Mouse (Mus musculus) common myeloid progenitor, adult 5-6 weeks (primary cell): ENCODE measurements around the gene Jag2. TPM values are rescaled to one million over a fixed set of nuclear protein-coding genes. Genes with fewer than 3 reads are reported as not detected.

ENCODE experiments used
- ATAC-seq: replicated peaks from 2 replicates; pipeline ENCODE4 v1.8.0; 2016; ENCODE audit warnings: low read depth, mild to moderate bottlenecking, moderate TSS enrichment, inconsistent platforms; ENCODE audit not compliant: poor library complexity, severe bottlenecking
- total RNA-seq: library from RNA; stranded (forward); fragments of 200-1000, 187-1606 nt; gene quantifications from 2 replicates; pipeline ENCODE4 v1.2.3, GENCODE M21; 2017

The Jag2 gene
- total RNA-seq, 1 experiment from 2014 or later = 6.3 TPM

GRCm38 (mm10) chr12:112912951-112913745, 16.4 kb downstream of the Jag2 start:
- no peak for ATAC-seq

GRCm38 (mm10) chr12:112911701-112912100, 17.9 kb downstream of the Jag2 start:
- ATAC-seq = no peak

GRCm38 (mm10) chr12:112908991-112909390, 20.6 kb downstream of the Jag2 start:
- no peak for ATAC-seq

GRCm38 (mm10) chr12:112905001-112905400, 24.6 kb downstream of the Jag2 start:
- ATAC-seq = no peak

- ATAC-seq = no peak
Observed at GRCm38 (mm10) chr12:112903941-112904340, 25.6 kb downstream of the Jag2 start.

- ATAC-seq = no peak
Observed at GRCm38 (mm10) chr12:112900641-112901040, 28.9 kb downstream of the Jag2 start.

- ATAC-seq = no peak
Observed at GRCm38 (mm10) chr12:112898960-112899359, 30.6 kb downstream of the Jag2 start.

GRCm38 (mm10) chr12:112898351-112898750, 31.2 kb downstream of the Jag2 start:
- ATAC-seq = no peak

GRCm38 (mm10) chr12:112897522-112898212, 31.9 kb downstream of the Jag2 start:
- peak; percentile 48 for ATAC-seq

GRCm38 (mm10) chr12:112894969-112895368, 34.6 kb downstream of the Jag2 start:
- ATAC-seq = peak; percentile 59

- peak; percentile 19; the same call in 1 of the 2 replicates for ATAC-seq
Observed at GRCm38 (mm10) chr12:112894303-112894884, 35.2 kb downstream of the Jag2 start.

- no peak for ATAC-seq
Observed at GRCm38 (mm10) chr12:112885465-112885864, 44.1 kb downstream of the Jag2 start.

GRCm38 (mm10) chr12:112881301-112881815, 48.2 kb downstream of the Jag2 start:
- no peak for ATAC-seq

- ATAC-seq = no peak
Observed at GRCm38 (mm10) chr12:112880661-112881060, 48.9 kb downstream of the Jag2 start.

- no peak for ATAC-seq
Observed at GRCm38 (mm10) chr12:112879731-112880130, 49.8 kb downstream of the Jag2 start.

- ATAC-seq = no peak
Observed at GRCm38 (mm10) chr12:112877607-112878020, 52.0 kb downstream of the Jag2 start.

- no peak for ATAC-seq
Observed at GRCm38 (mm10) chr12:112877073-112877576, 52.5 kb downstream of the Jag2 start.

- ATAC-seq = peak; percentile 55
Observed at GRCm38 (mm10) chr12:112876332-112877072, 53.1 kb downstream of the Jag2 start.

- peak; percentile 55 for ATAC-seq
Observed at GRCm38 (mm10) chr12:112875225-112876013, 54.2 kb downstream of the Jag2 start.
